Mouse (Mus musculus): ENCODE results near the gene Zfp658. TPM values are rescaled to one million over a fixed set of nuclear protein-coding genes. Genes with fewer than 3 reads are reported as not detected.

The Zfp658 gene
- total RNA-seq, 2 experiments from 2014 or later = 1.2 to 1.4 TPM

DNA sequence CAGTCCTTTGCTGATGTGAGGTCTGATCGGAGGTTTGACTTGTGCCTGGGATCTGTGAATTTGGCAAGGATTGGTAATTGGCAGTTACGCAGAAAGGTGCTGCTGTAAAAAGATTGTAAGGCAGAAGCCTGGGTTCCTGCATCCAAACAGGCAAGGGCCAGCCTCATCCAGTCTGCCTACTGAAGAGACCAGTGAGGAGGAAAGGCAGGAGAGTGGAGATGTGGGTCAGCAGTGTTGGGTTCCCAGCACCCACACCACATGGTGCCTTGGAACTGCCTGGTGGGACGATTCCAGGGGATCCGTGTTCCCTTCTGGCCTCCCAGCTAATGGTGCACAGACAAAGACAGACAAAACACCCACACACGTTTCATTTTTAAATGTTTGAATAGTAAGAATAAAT lies 18.5 kb downstream of the Zfp658 start:
- no peak for DNase-seq

DNA sequence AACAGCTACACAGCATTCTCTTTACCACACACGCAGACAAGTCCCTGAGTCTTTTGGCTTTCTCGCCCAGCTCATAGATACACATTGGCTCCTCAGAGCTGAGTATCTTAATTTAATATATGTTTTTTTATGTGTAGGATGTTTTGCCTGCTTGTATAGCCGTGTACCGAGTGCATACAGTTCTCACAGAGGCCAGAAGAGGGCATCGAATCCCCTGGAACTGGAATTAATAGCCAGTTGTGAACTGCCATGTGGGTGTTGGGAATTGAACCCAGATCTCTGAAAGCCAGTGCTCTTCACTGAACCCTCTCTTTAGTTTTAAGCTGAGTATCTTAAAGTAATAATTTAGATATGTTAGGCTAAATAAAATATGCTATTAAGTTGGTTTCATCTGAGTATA lies 22.7 kb downstream of the Zfp658 start:
- no peak for DNase-seq

DNA sequence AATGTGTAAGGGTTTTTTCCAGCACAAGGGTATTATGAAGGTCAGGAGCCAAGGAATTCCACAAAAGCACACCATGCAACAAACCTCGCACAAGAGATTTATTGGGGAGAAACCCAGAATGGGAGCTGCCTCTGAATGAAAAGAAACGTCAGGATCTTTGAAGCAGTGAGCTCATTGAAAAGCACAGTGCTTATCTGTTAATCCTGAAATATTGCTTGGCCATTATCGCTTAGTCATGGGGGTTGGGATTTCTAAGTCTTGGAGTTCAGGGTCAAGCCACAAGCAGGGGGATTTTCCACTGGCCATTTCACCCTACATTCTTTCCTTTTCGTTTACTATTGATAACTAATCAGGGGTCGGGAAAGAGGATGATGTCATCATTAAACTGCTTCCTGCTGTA lies 39.8 kb downstream of the Zfp658 start:
- no peak for DNase-seq

DNA sequence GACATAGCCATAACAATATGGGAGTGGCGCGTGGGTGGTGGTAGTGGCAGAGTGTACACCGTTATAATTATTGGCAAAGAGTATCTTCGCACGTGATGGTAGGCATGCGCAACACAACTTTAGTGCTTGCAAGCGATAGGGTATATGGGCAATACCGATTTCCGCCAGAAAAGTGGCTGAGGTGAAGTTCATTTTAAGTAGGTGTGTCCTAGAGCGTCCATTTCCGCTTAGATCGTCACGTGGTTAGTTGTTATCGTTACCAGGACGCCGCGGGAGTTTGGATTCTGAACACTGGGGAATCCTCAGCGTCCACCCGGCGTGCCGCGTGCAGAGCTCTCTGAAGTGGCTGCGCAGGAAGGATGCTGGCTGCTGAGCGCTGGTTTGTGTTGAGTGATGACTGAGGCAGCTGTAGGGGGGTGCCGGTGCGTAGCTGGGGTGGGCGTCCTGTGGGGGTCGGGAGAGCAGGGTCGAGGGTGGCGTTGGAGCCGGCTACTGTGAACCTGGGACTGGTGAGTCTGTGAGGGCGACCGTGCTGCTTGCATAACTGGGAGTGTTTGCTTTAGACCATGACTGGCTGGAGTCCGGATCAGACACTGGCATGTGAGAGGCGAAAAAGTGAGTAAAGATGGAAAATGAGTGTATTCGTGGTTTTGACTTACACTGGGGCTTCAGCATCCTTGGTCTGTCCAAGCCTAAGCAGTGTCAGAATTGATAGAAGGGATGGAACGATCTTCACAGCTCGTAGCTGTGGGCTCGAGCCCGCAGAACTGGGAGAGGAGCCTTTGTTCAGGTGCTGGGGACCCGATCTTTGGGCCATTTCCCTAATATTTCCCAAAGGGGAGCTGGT lies 45.1 kb downstream of the Zfp658 start, which contains the start of gene Zfp819:
Zfp819 (plus strand) TSS at position 274 of the 847 bp plus-strand sequence.
- peak; percentile 51 for DNase-seq

DNA sequence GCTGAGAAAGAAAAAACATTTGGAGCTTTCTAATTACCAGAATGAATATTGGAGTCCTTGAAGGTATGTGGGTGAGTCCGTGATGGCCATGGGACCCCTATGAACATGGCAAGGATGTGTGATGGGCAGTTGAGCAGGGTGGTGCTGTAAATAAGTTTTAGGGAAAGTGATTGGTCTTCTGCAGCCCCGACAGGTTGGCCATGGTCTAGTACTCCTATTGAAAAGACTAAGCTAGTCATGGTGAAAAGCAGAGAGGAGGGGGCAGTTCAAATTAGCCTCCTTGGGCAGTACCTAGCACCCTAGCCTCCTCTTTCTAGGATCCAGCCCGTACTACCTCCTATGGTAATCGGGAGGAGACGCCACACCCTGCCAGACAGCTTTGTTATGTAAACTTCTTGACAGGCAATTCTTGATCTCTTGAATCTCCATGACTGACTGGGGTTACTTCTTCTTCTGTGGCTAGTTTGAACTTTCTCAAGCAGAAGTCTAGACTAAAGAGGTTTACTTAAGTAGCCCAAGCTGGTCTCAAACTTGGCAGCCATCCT lies 45.8 kb downstream of the Zfp658 start:
- DNase-seq = no peak

DNA sequence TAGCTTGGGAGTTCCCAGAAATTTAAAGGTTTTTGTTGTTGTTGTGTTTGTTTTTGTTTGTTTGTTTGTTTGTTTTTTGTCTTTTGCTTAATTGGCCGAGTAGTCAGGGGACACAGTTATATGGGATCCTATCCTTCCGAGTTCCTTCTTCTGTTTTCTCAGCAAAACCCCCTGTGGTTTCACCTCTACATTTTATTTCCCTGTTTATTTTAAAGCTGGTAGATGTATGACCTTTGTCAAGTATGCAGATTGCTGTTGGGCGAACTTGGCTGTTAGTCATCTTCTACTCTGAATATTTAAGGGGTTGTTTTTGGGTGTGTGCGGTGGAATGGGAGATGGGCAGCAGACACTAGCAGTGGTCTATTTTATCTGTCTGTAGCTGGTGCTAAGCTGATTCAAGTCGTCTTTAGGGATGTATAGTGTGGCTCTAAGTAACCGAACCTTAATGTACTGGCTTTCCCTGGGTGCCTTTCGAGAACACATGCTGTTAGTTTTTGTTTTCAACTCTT lies 46.3 kb downstream of the Zfp658 start:
- DNase-seq = no peak

DNA sequence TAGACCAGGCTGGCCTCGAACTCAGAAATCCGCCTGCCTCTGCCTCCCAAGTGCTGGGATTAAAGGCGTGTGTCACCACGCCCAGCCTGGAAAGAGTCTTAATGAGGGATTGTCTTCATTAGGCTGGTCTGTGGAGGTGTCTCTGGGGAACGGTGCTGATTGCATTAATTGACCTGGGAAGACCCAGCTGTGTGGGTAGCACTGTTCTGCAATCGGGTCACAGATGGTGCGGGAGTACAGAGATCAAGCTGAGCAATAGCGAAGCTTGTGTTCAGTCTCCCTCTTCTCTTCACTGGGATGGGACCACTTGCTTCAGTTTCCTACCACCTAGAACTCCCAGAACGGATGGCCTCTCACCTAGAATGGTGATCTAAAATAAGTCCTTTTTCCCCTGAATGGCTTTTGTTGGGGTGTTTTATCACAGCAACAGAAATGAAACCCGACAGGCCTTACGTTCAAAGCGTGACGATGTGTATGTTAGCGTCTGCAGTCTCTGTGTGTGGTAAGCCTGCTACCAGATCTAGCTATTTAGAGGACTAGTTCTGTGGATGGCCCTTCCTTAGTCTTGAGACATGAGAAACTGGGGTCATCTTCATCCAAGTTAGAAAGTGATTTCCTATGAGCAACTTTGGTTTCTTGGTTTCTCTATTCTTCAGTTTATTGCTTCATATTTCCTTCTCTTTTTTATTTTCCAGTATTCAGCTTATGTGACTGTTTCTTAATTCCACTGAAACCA lies 51.9 kb downstream of the Zfp658 start:
- DNase-seq = no peak

DNA sequence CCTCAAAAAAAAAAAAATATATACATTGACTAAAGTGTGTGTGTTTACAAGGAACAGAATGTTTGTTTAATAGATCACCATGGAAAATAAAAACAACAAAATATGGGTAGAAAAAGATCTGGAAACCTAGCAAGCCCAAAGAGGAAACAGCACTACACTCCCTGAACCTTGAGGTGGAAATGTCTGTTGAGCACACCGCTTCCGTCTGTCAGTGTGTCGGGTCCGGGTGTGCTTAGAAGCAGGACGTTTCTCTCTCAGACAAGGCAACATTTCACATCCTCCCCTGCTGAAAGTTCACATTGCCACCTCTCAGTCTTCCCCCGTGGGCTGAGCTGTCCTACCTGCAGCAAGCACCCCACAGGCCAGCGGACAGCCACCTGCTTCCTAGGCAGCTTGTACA lies 60.9 kb downstream of the Zfp658 start:
- DNase-seq = no peak

DNA sequence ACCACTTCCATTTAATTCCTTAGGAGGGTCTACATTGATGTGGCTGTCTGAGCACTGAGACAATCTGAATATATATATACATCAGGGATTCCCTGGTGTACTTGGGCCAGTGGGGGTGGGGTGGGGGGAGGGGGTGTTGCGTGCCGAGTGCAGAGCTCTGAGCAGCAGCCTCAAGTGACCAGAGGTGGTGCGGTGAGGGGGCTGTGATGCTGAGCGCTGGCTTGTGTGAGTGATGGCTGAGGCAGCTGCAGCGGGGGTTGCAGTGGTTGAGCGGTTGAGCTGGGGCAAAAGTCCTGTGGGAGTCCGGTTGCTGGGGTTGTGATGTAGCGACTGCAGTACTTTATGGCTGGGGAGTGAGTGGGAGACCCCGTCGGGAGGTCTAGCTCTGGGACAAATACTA lies 61.8 kb downstream of the Zfp658 start:
- no peak for DNase-seq

Other genes with a start within 250 kb of the Zfp658 start
- 10 to 100 TPM; 15.6 to 17.0 TPM for gene Zfp715, start 249.0 kb upstream of the Zfp658 start, total RNA-seq (2021)
- not detected for gene Siglecf, start 210.9 kb upstream of the Zfp658 start, total RNA-seq (2021)
- gene Siglecg, start 154.1 kb upstream of the Zfp658 start, total RNA-seq (2021) = under 1 TPM; 0.14 to 0.59 TPM
- gene Lim2, start 134.6 kb upstream of the Zfp658 start, total RNA-seq (2021) = not detected
- not detected for gene Nkg7, start 125.2 kb upstream of the Zfp658 start, total RNA-seq (2021)
- gene Cldnd2, start 121.5 kb upstream of the Zfp658 start, total RNA-seq (2021) = not detected
- 100 to 1,000 TPM; 346 to 421 TPM for gene Etfb, start 118.2 kb upstream of the Zfp658 start, total RNA-seq (2021)
- gene Gm45233, start 118.1 kb upstream of the Zfp658 start, total RNA-seq (2021) = 1 to 10 TPM in 1 of 2 experiments, under 1 TPM in 1; 0.66 to 1.2 TPM
- 1 to 10 TPM; 1.4 to 3.8 TPM for gene Vsig10l, start 99.1 kb upstream of the Zfp658 start, total RNA-seq (2021)
- gene Iglon5, start 72.2 kb upstream of the Zfp658 start, total RNA-seq (2021) = 1 to 10 TPM; 1.2 to 1.3 TPM
- not detected for gene 4931406B18Rik, start 56.3 kb upstream of the Zfp658 start, total RNA-seq (2021)
- gene Cd33, start 17.8 kb upstream of the Zfp658 start, total RNA-seq (2021) = 1 to 10 TPM; 3.1 to 3.9 TPM
- 1 to 10 TPM; 6.1 to 7.3 TPM for gene Zfp719, start 17.4 kb downstream of the Zfp658 start, total RNA-seq (2021)
- gene Zfp819, start 44.9 kb downstream of the Zfp658 start, total RNA-seq (2021) = not detected
- gene Ceacam18, start 72.5 kb downstream of the Zfp658 start, total RNA-seq (2021) = not detected
- gene Siglece, start 97.9 kb downstream of the Zfp658 start, total RNA-seq (2021) = under 1 TPM; 0.45 to 0.59 TPM
- gene Ctu1, start 109.8 kb downstream of the Zfp658 start, total RNA-seq (2021) = 1 to 10 TPM; 3.2 to 3.8 TPM
- gene Klk14, start 128.2 kb downstream of the Zfp658 start, total RNA-seq (2021) = not detected
- not detected for gene Klk13, start 150.3 kb downstream of the Zfp658 start, total RNA-seq (2021)
- gene Klk12, start 206.6 kb downstream of the Zfp658 start, total RNA-seq (2021) = not detected
- gene Klk11, start 212.3 kb downstream of the Zfp658 start, total RNA-seq (2021) = not detected
- under 1 TPM; 0.28 to 0.32 TPM for gene Klk10, start 218.8 kb downstream of the Zfp658 start, total RNA-seq (2021)
- gene Klk9, start 229.6 kb downstream of the Zfp658 start, total RNA-seq (2021) = not detected
- 1 to 10 TPM; 2.0 to 2.2 TPM for gene Klk8, start 235.3 kb downstream of the Zfp658 start, total RNA-seq (2021)
- not detected for gene Klk7, start 249.0 kb downstream of the Zfp658 start, total RNA-seq (2021)

Data from gastrocnemius, postnatal 10 days (tissue).